ENCODE assay signal across 21 mouse cellular contexts in the genomic region with DNA sequence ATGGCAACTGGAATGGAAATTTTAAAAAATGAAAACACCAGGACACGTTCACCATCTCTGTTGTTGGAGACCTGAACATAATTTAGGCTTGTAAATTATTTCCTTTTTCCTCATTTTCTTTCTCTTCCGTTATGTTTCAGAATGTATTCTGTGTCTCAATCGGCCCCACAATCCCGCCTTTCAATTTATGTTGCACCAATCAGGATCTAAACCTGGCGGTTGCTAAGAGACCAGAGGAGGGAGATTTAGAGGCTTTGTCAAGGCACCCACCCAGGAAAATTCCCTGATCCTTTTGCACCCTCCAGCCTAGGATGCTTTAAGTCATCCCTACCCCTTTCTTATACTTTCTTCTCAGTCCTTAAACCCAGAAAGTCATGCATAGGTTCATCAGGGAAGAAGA. TPM values are rescaled to one million over a fixed set of nuclear protein-coding genes. Genes with fewer than 3 reads are reported as not detected.
DNase-seq lines count a peak whose midpoint lies in the region; ATAC-seq lines count a peak whose summit lies in the region.
"Had no signal": no experiment of that assay in that cellular context is flagged by ENCODE, and none has a peak within 500 bp of the region (broad histone marks: within the 10 kb centered on the region; RNA-seq: fewer than 3 reads in every experiment).

No protein-coding gene starts in this region.

- WGBS in heart, embryonic 11.5 days (ENCODE audit: insufficient replicate concordance), result 63% methylated on average over 5 of the region's 5 CpGs
- WGBS in midbrain, embryonic 14.5 days, result 63% methylated on average over 5 of the region's 5 CpGs
- WGBS in midbrain, embryonic 11.5 days, result 73% methylated on average over 5 of the region's 5 CpGs
- 54% methylated on average over 5 of the region's 5 CpGs for WGBS in midbrain, embryonic 16.5 days

- H3K9me3 ChIP-seq in heart, embryonic 11.5 days (replicated peaks; ENCODE audit: control insufficient read depth, low read length), result no peaks in the 10 kb centered on the region
- H3K9me3 ChIP-seq in midbrain, embryonic 14.5 days (ENCODE audit: control insufficient read depth, low read length), result no peaks in the 10 kb centered on the region
- H3K9me3 ChIP-seq in midbrain, embryonic 11.5 days (ENCODE audit: control insufficient read depth, low read length), result no peaks in the 10 kb centered on the region
- H3K9me3 ChIP-seq in midbrain, embryonic 16.5 days (replicated peaks; ENCODE audit: control insufficient read depth, low read length, poor library complexity, severe bottlenecking), result no peaks in the 10 kb centered on the region
- H3K9me3 ChIP-seq: embryonic facial prominence, embryonic 15.5 days; forebrain, embryonic 15.5 days; lung, embryonic 15.5 days had no signal

- no peak overlapping the region for H3K9ac ChIP-seq in heart, embryonic 11.5 days (ENCODE audit: low read depth, low read length)
- no peak overlapping the region for H3K9ac ChIP-seq in midbrain, embryonic 14.5 days (replicated peaks; ENCODE audit: low read length)
- no peak overlapping the region for H3K9ac ChIP-seq in midbrain, embryonic 11.5 days (ENCODE audit: low read length)
- H3K9ac ChIP-seq in midbrain, embryonic 16.5 days (ENCODE audit: low read depth, low read length), result no peak overlapping the region
- H3K9ac ChIP-seq: embryonic facial prominence, embryonic 15.5 days; forebrain, embryonic 15.5 days; lung, embryonic 15.5 days had no signal

- intact Hi-C loops in heart, postnatal 14 days (cut with DNase I), result no loop called here

- peaks cover 14% of the 10 kb centered on the region for H3K4me1 ChIP-seq in heart, embryonic 11.5 days (ENCODE audit: control insufficient read depth, insufficient read depth, low read length)
- H3K4me1 ChIP-seq in midbrain, embryonic 14.5 days (ENCODE audit: control insufficient read depth, insufficient read depth, low read length), result no peaks in the 10 kb centered on the region
- no peaks in the 10 kb centered on the region for H3K4me1 ChIP-seq in midbrain, embryonic 11.5 days (ENCODE audit: control insufficient read depth, insufficient read depth, low read length)
- H3K4me1 ChIP-seq in midbrain, embryonic 16.5 days (ENCODE audit: control insufficient read depth, insufficient read depth, low read length), result 0 out of 2 replicates have a peak, but pooled peaks cover 6% of the 10 kb centered on the region
- H3K4me1 ChIP-seq: embryonic facial prominence, embryonic 15.5 days; lung, embryonic 15.5 days had no signal

- H3K27me3 ChIP-seq in heart, embryonic 11.5 days (ENCODE audit: control insufficient read depth, insufficient read depth, low read length), result no peaks in the 10 kb centered on the region
- H3K27me3 ChIP-seq in midbrain, embryonic 14.5 days (ENCODE audit: control insufficient read depth, insufficient read depth, low read length), result no peaks in the 10 kb centered on the region
- H3K27me3 ChIP-seq in midbrain, embryonic 11.5 days (ENCODE audit: control insufficient read depth, insufficient read depth, low read length), result no peaks in the 10 kb centered on the region
- no peaks in the 10 kb centered on the region for H3K27me3 ChIP-seq in midbrain, embryonic 16.5 days (ENCODE audit: control insufficient read depth, insufficient read depth, low read depth, low read length)
- H3K27me3 ChIP-seq: embryonic facial prominence, embryonic 15.5 days; forebrain, embryonic 15.5 days; lung, embryonic 15.5 days had no signal

- no peak for ATAC-seq in heart, embryonic 11.5 days (replicated peaks; ENCODE audit: insufficient number of reproducible peaks, low FRiP score, low TSS enrichment)
- no peak for ATAC-seq in midbrain, embryonic 14.5 days (ENCODE audit: low FRiP score, low TSS enrichment)
- ATAC-seq in midbrain, embryonic 11.5 days (ENCODE audit: low FRiP score), result no peak
- peak; percentile 51 for ATAC-seq in midbrain, embryonic 16.5 days
- ATAC-seq: forebrain, embryonic 15.5 days had no signal

- no peak overlapping the region for H3K4me3 ChIP-seq in heart, embryonic 11.5 days (ENCODE audit: low read depth, low read length)
- no peak overlapping the region for H3K4me3 ChIP-seq in midbrain, embryonic 14.5 days (replicated peaks; ENCODE audit: low read depth, low read length)
- H3K4me3 ChIP-seq in midbrain, embryonic 11.5 days (ENCODE audit: low read depth, low read length), result no peak overlapping the region
- no peak overlapping the region for H3K4me3 ChIP-seq in midbrain, embryonic 16.5 days (ENCODE audit: low read depth, low read length)
- H3K4me3 ChIP-seq: embryonic facial prominence, embryonic 15.5 days; forebrain, embryonic 15.5 days; left cerebral cortex, adult 2 months; lung, embryonic 15.5 days had no signal

- peak overlapping the region; percentile 37; the same call in 1 of the 2 replicates for H3K4me2 ChIP-seq in heart, embryonic 11.5 days
- no peak overlapping the region for H3K4me2 ChIP-seq in midbrain, embryonic 14.5 days (ENCODE audit: low read length)
- H3K4me2 ChIP-seq in midbrain, embryonic 11.5 days, result no peak overlapping the region
- H3K4me2 ChIP-seq in midbrain, embryonic 16.5 days (ENCODE audit: low read length), result no peak overlapping the region
- H3K4me2 ChIP-seq: embryonic facial prominence, embryonic 15.5 days; forebrain, embryonic 15.5 days; lung, embryonic 15.5 days had no signal

- DNase-seq in heart, postnatal 14 days, result no peak
- peak; percentile 67 for DNase-seq in midbrain, embryonic 14.5 days
- DNase-seq in midbrain, embryonic 11.5 days (ENCODE audit: low spot score, missing footprints), result no peak
- DNase-seq in liver, result peak; percentile 45
- DNase-seq in thymus, postnatal 4 days, result no peak
- no peak for DNase-seq in left cerebral cortex, adult 11 months (ENCODE audit: low spot score)
- DNase-seq: B cell, adult 2 months; cerebellum, adult 9-11 months; gastrocnemius, postnatal 10 days; kidney, adult 9 months had no signal

- no peak overlapping the region for H3K27ac ChIP-seq in heart, embryonic 11.5 days (ENCODE audit: low read depth, low read length)
- H3K27ac ChIP-seq in midbrain, embryonic 14.5 days (replicated peaks; ENCODE audit: low read depth, low read length), result no peak overlapping the region
- H3K27ac ChIP-seq in midbrain, embryonic 11.5 days (ENCODE audit: low read depth, low read length), result no peak overlapping the region
- no peak overlapping the region; the same call in 1 of the 2 replicates for H3K27ac ChIP-seq in midbrain, embryonic 16.5 days (ENCODE audit: low read length)
- H3K27ac ChIP-seq: embryonic facial prominence, embryonic 15.5 days; forebrain, embryonic 15.5 days; left cerebral cortex, adult 2 months; lung, embryonic 15.5 days had no signal

- H3K36me3 ChIP-seq in heart, embryonic 11.5 days (ENCODE audit: control insufficient read depth, insufficient read depth, low read length), result no peaks in the 10 kb centered on the region
- H3K36me3 ChIP-seq in midbrain, embryonic 14.5 days (ENCODE audit: control insufficient read depth, insufficient read depth, low read length), result no peaks in the 10 kb centered on the region
- H3K36me3 ChIP-seq in midbrain, embryonic 11.5 days (ENCODE audit: control insufficient read depth, insufficient read depth, low read length), result no peaks in the 10 kb centered on the region
- H3K36me3 ChIP-seq in midbrain, embryonic 16.5 days (ENCODE audit: control insufficient read depth, insufficient read depth, low read length), result no peaks in the 10 kb centered on the region
- H3K36me3 ChIP-seq: embryonic facial prominence, embryonic 15.5 days; forebrain, embryonic 15.5 days; lung, embryonic 15.5 days had no signal

RNA-seq across cellular contexts. Expression of gene Ackr1, which starts 3.8 kb away (rescaled TPM):
- polyA plus RNA-seq in heart, embryonic 11.5 days (2014; fragmentation: Nextera tagmentation; extraction: Ambion mirVana), result 5.0 and 5.5 TPM in 2 replicates
- total RNA-seq in heart, postnatal 14 days (2021), result 1 to 10 TPM in 1 of 2 experiments, under 1 TPM in 1; 0.83 to 1.3 TPM
- 23.9 and 31.0 TPM in 2 replicates for polyA plus RNA-seq in midbrain, embryonic 14.5 days (2014; fragmentation: Nextera tagmentation; extraction: Ambion mirVana)
- 3.5 and 5.4 TPM in 2 replicates for polyA plus RNA-seq in midbrain, embryonic 11.5 days (2014; fragmentation: Nextera tagmentation; extraction: Ambion mirVana)
- 18.6 and 19.9 TPM in 2 replicates for polyA plus RNA-seq in midbrain, embryonic 16.5 days (2015; fragmentation: Nextera tagmentation; extraction: Ambion mirVana)
- total RNA-seq: megakaryocyte progenitor cell, adult 5-6 weeks had no signal

RNA-seq across cellular contexts. Expression of gene Aim2, which starts 20.9 kb away (rescaled TPM):
- 1.9 and 3.1 TPM in 2 replicates for polyA plus RNA-seq in heart, embryonic 11.5 days (2014; fragmentation: Nextera tagmentation; extraction: Ambion mirVana)
- total RNA-seq in heart, postnatal 14 days (2021), result 1 to 10 TPM in 1 of 2 experiments, under 1 TPM in 1; 0.91 to 1.2 TPM
- 0.84 and 2.4 TPM in 2 replicates for polyA plus RNA-seq in midbrain, embryonic 14.5 days (2014; fragmentation: Nextera tagmentation; extraction: Ambion mirVana)
- 4.1 and 6.6 TPM in 2 replicates for polyA plus RNA-seq in midbrain, embryonic 11.5 days (2014; fragmentation: Nextera tagmentation; extraction: Ambion mirVana)
- polyA plus RNA-seq in midbrain, embryonic 16.5 days (2015; fragmentation: Nextera tagmentation; extraction: Ambion mirVana), result 1.5 and 1.7 TPM in 2 replicates

RNA-seq across cellular contexts. Expression of gene Cadm3, which starts 37.8 kb away (rescaled TPM):
- polyA plus RNA-seq in heart, embryonic 11.5 days (2014; fragmentation: Nextera tagmentation; extraction: Ambion mirVana), result 1.3 TPM in 2 replicates
- 1 to 10 TPM; 3.1 to 3.2 TPM for total RNA-seq in heart, postnatal 14 days (2021)
- 125 and 140 TPM in 2 replicates for polyA plus RNA-seq in midbrain, embryonic 14.5 days (2014; fragmentation: Nextera tagmentation; extraction: Ambion mirVana)
- 19.4 and 22.9 TPM in 2 replicates for polyA plus RNA-seq in midbrain, embryonic 11.5 days (2014; fragmentation: Nextera tagmentation; extraction: Ambion mirVana)
- polyA plus RNA-seq in midbrain, embryonic 16.5 days (2015; fragmentation: Nextera tagmentation; extraction: Ambion mirVana), result 64.7 and 69.7 TPM in 2 replicates
- total RNA-seq: megakaryocyte progenitor cell, adult 5-6 weeks had no signal

RNA-seq across cellular contexts. Expression of gene Mptx2, which starts 52.2 kb away (rescaled TPM):
- polyA plus RNA-seq in heart, embryonic 11.5 days (2014; fragmentation: Nextera tagmentation; extraction: Ambion mirVana), result not detected in 2 replicates
- not detected for total RNA-seq in heart, postnatal 14 days (2021)
- polyA plus RNA-seq in midbrain, embryonic 14.5 days (2014; fragmentation: Nextera tagmentation; extraction: Ambion mirVana), result not detected in 2 replicates
- polyA plus RNA-seq in midbrain, embryonic 11.5 days (2014; fragmentation: Nextera tagmentation; extraction: Ambion mirVana), result not detected in 2 replicates
- not detected in 2 replicates for polyA plus RNA-seq in midbrain, embryonic 16.5 days (2015; fragmentation: Nextera tagmentation; extraction: Ambion mirVana)
- total RNA-seq: gastrocnemius, postnatal 10 days; left cerebral cortex, adult 2 months; megakaryocyte progenitor cell, adult 5-6 weeks had no signal
- polyA plus RNA-seq: embryonic facial prominence, embryonic 15.5 days; forebrain, embryonic 15.5 days; heart, embryonic 14.5 days; limb, embryonic 11.5 days; lung, embryonic 15.5 days; stomach, embryonic 14.5 days; thymus, postnatal 0 days had no signal

Comparison
In these comparisons a context has a peak if more than half of its experiments do, and no peak if none do; other contexts are left out.
1. DNase-seq: peak in midbrain, embryonic 14.5 days (single experiment) and liver (single experiment); none in heart, postnatal 14 days (0 of 2), midbrain, embryonic 11.5 days (single experiment), thymus, postnatal 4 days (single experiment) and left cerebral cortex, adult 11 months (single experiment).